Mouse (Mus musculus): ENCODE measurements around the gene Acox1. TPM values are rescaled to one million over a fixed set of nuclear protein-coding genes. Genes with fewer than 3 reads are reported as not detected.

The Acox1 gene
- total and polyA plus RNA-seq, 2 experiments: 720 to 994 TPM

GRCm38 (mm10) chr11:116209257-116209656 is 10.4 kb upstream of the Acox1 start:
- WGBS: 23% methylated on average over 8 of the region's 8 CpGs
- Histone ChIP-seq H3K27me3 (ENCODE audit: control insufficient read depth, insufficient read depth, low read length) (no peaks in the 10 kb centered on the region), H3K4me3 (ENCODE audit: insufficient read depth, low read depth, low read length) (no peak overlapping the region), H3K36me3 (ENCODE audit: control insufficient read depth, insufficient read depth, low read length) (no peaks in the 10 kb centered on the region), H3K27ac (replicated peaks; ENCODE audit: insufficient read depth, low read depth, low read length) (peak overlapping the region; percentile 75), H3K4me1 (ENCODE audit: control insufficient read depth, insufficient read depth, low read length) (peaks cover 26% of the 10 kb centered on the region), H3K9ac (ENCODE audit: low read depth, low read length) (no peak overlapping the region), H3K79me2 (ENCODE audit: control insufficient read depth, insufficient read depth, low read length) (no peaks in the 10 kb centered on the region)
- peak; percentile 98 for DNase-seq (ENCODE audit: extremely low read depth, low read depth, low spot score)
- TF ChIP-seq POLR2A (IDR thresholded peaks at IDR 0.05; ENCODE audit: extremely low read depth, insufficient read depth, low read length) (no peak), CTCF (IDR thresholded peaks at IDR 0.05; ENCODE audit: low read depth, low read length) (no peak)

GRCm38 (mm10) chr11:116208660-116209059 is 9.8 kb upstream of the Acox1 start:
- WGBS: 81% methylated on average over 3 of the region's 3 CpGs
- Histone ChIP-seq H3K79me2 (ENCODE audit: control insufficient read depth, insufficient read depth, low read length) (no peaks in the 10 kb centered on the region), H3K4me1 (ENCODE audit: control insufficient read depth, insufficient read depth, low read length) (peaks cover 26% of the 10 kb centered on the region), H3K36me3 (ENCODE audit: control insufficient read depth, insufficient read depth, low read length) (no peaks in the 10 kb centered on the region), H3K4me3 (ENCODE audit: insufficient read depth, low read depth, low read length) (no peak overlapping the region), H3K27me3 (ENCODE audit: control insufficient read depth, insufficient read depth, low read length) (no peaks in the 10 kb centered on the region), H3K9ac (ENCODE audit: low read depth, low read length) (no peak overlapping the region), H3K27ac (replicated peaks; ENCODE audit: insufficient read depth, low read depth, low read length) (peak overlapping the region; percentile 75)
- TF ChIP-seq CTCF (IDR thresholded peaks at IDR 0.05; ENCODE audit: low read depth, low read length): no peak
- TF ChIP-seq POLR2A (IDR thresholded peaks at IDR 0.05; ENCODE audit: extremely low read depth, insufficient read depth, low read length): no peak
- DNase-seq (ENCODE audit: extremely low read depth, low read depth, low spot score): no peak

GRCm38 (mm10) chr11:116206678-116207077 is 7.8 kb upstream of the Acox1 start:
- 93% methylated on average over 4 of the region's 4 CpGs for WGBS
- no peaks in the 10 kb centered on the region for H3K36me3 ChIP-seq (ENCODE audit: control insufficient read depth, insufficient read depth, low read length)

GRCm38 (mm10) chr11:116203150-116203549 is 4.3 kb upstream of the Acox1 start:
- 52% methylated on average over 3 of the region's 3 CpGs for WGBS

More at GRCm38 (mm10) chr11:116206678-116207077, 7.8 kb upstream of the Acox1 start:
- peak overlapping the region; percentile 46; the same call in 1 of the 2 replicates for H3K27ac ChIP-seq (replicated peaks; ENCODE audit: insufficient read depth, low read depth, low read length)
- peaks cover 34% of the 10 kb centered on the region for H3K4me1 ChIP-seq (ENCODE audit: control insufficient read depth, insufficient read depth, low read length)
- TF ChIP-seq CTCF (IDR thresholded peaks at IDR 0.05; ENCODE audit: low read depth, low read length) (no peak), POLR2A (IDR thresholded peaks at IDR 0.05; ENCODE audit: extremely low read depth, insufficient read depth, low read length) (no peak)
- no peak for DNase-seq (ENCODE audit: extremely low read depth, low read depth, low spot score)
- no peaks in the 10 kb centered on the region for H3K79me2 ChIP-seq (ENCODE audit: control insufficient read depth, insufficient read depth, low read length)
- no peak overlapping the region for H3K9ac ChIP-seq (ENCODE audit: low read depth, low read length)
- H3K4me3 ChIP-seq (ENCODE audit: insufficient read depth, low read depth, low read length): no peak overlapping the region
- no peaks in the 10 kb centered on the region for H3K27me3 ChIP-seq (ENCODE audit: control insufficient read depth, insufficient read depth, low read length)

GRCm38 (mm10) chr11:116201151-116201550 is 2.3 kb upstream of the Acox1 start:
- Histone ChIP-seq H3K9ac (ENCODE audit: low read depth, low read length) (no peak overlapping the region), H3K36me3 (ENCODE audit: control insufficient read depth, insufficient read depth, low read length) (peaks cover 16% of the 10 kb centered on the region), H3K27ac (replicated peaks; ENCODE audit: insufficient read depth, low read depth, low read length) (peak overlapping the region; percentile 55), H3K79me2 (ENCODE audit: control insufficient read depth, insufficient read depth, low read length) (peaks cover 11% of the 10 kb centered on the region), H3K4me3 (ENCODE audit: insufficient read depth, low read depth, low read length) (no peak overlapping the region), H3K4me1 (ENCODE audit: control insufficient read depth, insufficient read depth, low read length) (peaks cover 20% of the 10 kb centered on the region), H3K27me3 (ENCODE audit: control insufficient read depth, insufficient read depth, low read length) (no peaks in the 10 kb centered on the region)
- peak; percentile 68 for DNase-seq (ENCODE audit: extremely low read depth, low read depth, low spot score)
- TF ChIP-seq CTCF (IDR thresholded peaks at IDR 0.05; ENCODE audit: low read depth, low read length): no peak
- no peak for TF ChIP-seq POLR2A (IDR thresholded peaks at IDR 0.05; ENCODE audit: extremely low read depth, insufficient read depth, low read length)
- 45% methylated on average over 2 of the region's 2 CpGs for WGBS

More at GRCm38 (mm10) chr11:116203150-116203549, 4.3 kb upstream of the Acox1 start:
- Histone ChIP-seq H3K79me2 (ENCODE audit: control insufficient read depth, insufficient read depth, low read length) (peaks cover 4% of the 10 kb centered on the region; the same call in 1 of the 2 replicates), H3K9ac (ENCODE audit: low read depth, low read length) (no peak overlapping the region), H3K27me3 (ENCODE audit: control insufficient read depth, insufficient read depth, low read length) (no peaks in the 10 kb centered on the region), H3K4me3 (ENCODE audit: insufficient read depth, low read depth, low read length) (no peak overlapping the region), H3K4me1 (ENCODE audit: control insufficient read depth, insufficient read depth, low read length) (peaks cover 25% of the 10 kb centered on the region), H3K27ac (replicated peaks; ENCODE audit: insufficient read depth, low read depth, low read length) (peak overlapping the region; percentile 66), H3K36me3 (ENCODE audit: control insufficient read depth, insufficient read depth, low read length) (no peaks in the 10 kb centered on the region; the same call in 1 of the 2 replicates)
- peak; percentile 90 for DNase-seq (ENCODE audit: extremely low read depth, low read depth, low spot score)
- TF ChIP-seq POLR2A (IDR thresholded peaks at IDR 0.05; ENCODE audit: extremely low read depth, insufficient read depth, low read length) (no peak), CTCF (IDR thresholded peaks at IDR 0.05; ENCODE audit: low read depth, low read length) (no peak)

GRCm38 (mm10) chr11:116198132-116198531 is 713 bp downstream of the Acox1 start:
- Histone ChIP-seq H3K4me3 (ENCODE audit: insufficient read depth, low read depth, low read length) (peak overlapping the region; percentile 68), H3K79me2 (ENCODE audit: control insufficient read depth, insufficient read depth, low read length) (peaks cover 19% of the 10 kb centered on the region), H3K4me1 (ENCODE audit: control insufficient read depth, insufficient read depth, low read length) (peaks cover 15% of the 10 kb centered on the region), H3K36me3 (ENCODE audit: control insufficient read depth, insufficient read depth, low read length) (peaks cover 34% of the 10 kb centered on the region), H3K9ac (ENCODE audit: low read depth, low read length) (peak overlapping the region; percentile 84), H3K27ac (replicated peaks; ENCODE audit: insufficient read depth, low read depth, low read length) (peak overlapping the region; percentile 88), H3K27me3 (ENCODE audit: control insufficient read depth, insufficient read depth, low read length) (no peaks in the 10 kb centered on the region)
- TF ChIP-seq CTCF (IDR thresholded peaks at IDR 0.05; ENCODE audit: low read depth, low read length) (no peak), POLR2A (IDR thresholded peaks at IDR 0.05; ENCODE audit: extremely low read depth, insufficient read depth, low read length) (no peak)
- 5% methylated on average over 13 of the region's 13 CpGs for WGBS
- DNase-seq (ENCODE audit: extremely low read depth, low read depth, low spot score): peak; percentile 56

All from liver, adult 2 months (tissue).